Mouse (Mus musculus) neutrophil, adult 83 days (primary cell): ENCODE data around the gene Ovgp1. TPM values are rescaled to one million over a fixed set of nuclear protein-coding genes. Genes with fewer than 3 reads are reported as not detected.

Source experiments
- total RNA-seq, 2 experiments: library from RNA; stranded (reverse); gene quantifications; one replicate each; pipeline ENCODE4 v1.2.4; 2023

The Ovgp1 gene
- total RNA-seq: 1 to 10 TPM; 5.5 to 6.4 TPM

GRCm38 (mm10) chr3:105973411-105973810 lies at the start of gene Ovgp1:
Ovgp1 (plus strand) TSS chr3:105973711.

DNA sequence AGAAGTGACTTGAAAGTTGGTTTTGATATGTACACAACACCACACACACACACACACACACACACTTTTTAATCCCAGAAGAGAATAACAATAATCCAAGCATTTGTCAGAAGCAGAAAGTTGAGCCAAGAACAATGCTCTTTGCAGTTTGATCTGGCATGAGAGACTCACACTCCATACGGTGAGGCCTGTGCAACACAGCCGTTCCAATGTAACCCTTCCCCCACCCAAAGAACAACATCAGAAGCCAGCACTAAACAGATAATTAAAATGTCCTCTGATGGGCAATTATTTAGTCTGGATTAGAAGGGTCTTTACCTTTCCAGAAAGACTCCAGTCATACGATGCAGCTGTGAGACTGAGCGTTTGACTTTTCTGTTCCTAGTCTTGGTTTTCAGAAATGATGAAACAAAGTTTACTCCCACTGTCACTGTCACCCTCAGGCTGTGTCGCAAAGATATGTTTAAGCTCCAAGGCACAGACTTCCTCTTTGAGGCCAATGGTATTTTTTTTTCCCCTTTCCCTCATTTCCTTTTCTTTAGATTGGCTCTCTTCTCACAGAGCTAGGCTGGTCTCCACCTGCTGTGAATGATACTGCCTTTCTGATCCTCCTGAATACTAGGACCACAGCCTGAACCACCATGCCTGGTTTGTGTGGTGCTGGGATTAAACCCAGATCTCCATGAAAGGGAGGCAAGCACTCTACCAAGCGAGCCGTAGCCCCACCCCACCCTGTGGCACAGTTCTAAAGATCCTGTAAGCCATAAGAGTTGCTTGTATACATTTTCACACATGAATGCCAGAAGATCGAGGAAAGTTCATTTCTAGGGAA lies 41.1 kb upstream of the Ovgp1 start, which contains the start of gene I830077J02Rik:
TSS of gene I830077J02Rik (minus strand) at position 425 of the 832 bp plus-strand sequence.

GRCm38 (mm10) chr3:105958974-105959580 lies 14.4 kb upstream of the Ovgp1 start, which contains the start of gene Wdr77:
Wdr77 (plus strand) TSS chr3:105959369.

GRCm38 (mm10) chr3:105959999-105960398 lies 13.5 kb upstream of the Ovgp1 start, which contains the start of gene Atp5f1:
Atp5f1 (minus strand) TSS chr3:105960099.

GRCm38 (mm10) chr3:106014546-106014945 lies 41.0 kb downstream of the Ovgp1 start, which contains the start of gene Pifo:
Pifo (minus strand) TSS chr3:106014646.

DNA sequence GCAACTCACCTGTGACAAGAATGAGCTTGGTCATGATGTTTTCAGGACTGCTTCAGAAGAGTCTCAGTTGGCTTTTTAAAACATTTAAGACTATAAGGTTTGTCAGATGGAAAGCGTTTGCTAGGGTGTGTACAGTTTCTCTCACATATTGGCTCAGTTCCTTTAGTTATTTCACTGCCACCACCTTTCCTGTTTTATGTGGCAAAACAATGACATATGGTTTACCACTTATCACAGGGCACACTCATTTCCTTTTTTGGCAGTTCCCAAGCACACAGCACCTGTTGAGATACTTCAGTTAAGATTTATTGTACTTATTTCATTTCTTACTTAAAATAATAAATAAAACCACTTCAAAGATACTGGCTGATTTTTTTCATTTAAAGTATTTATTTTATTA lies 59.3 kb downstream of the Ovgp1 start, which contains the start of gene Chil5:
TSS of gene Chil5 (minus strand) at position 34 of the 400 bp plus-strand sequence.

Other genes starting within 250 kb of the Ovgp1 start
- 100 to 1,000 TPM; 132 to 142 TPM for gene Rap1a, start 172.4 kb upstream of the Ovgp1 start, total RNA-seq
- gene Adora3, start 102.9 kb upstream of the Ovgp1 start, total RNA-seq: 1 to 10 TPM; 1.9 to 2.4 TPM
- 1 to 10 TPM; 1.1 to 1.5 TPM for gene Tmigd3, start 102.8 kb upstream of the Ovgp1 start, total RNA-seq
- 10 to 100 TPM; 76.4 to 89.8 TPM for gene I830077J02Rik, start 41.0 kb upstream of the Ovgp1 start, total RNA-seq
- gene Wdr77, start 14.3 kb upstream of the Ovgp1 start, total RNA-seq: 10 to 100 TPM; 30.9 to 34.3 TPM
- 100 to 1,000 TPM; 143 to 151 TPM for gene Atp5f1, start 13.6 kb upstream of the Ovgp1 start, total RNA-seq
- gene Pifo, start 40.9 kb downstream of the Ovgp1 start, total RNA-seq: not detected
- gene Chil5, start 59.1 kb downstream of the Ovgp1 start, total RNA-seq: 10 to 100 TPM; 13.5 to 13.8 TPM
- not detected for gene Chia1, start 139.5 kb downstream of the Ovgp1 start, total RNA-seq
- gene Chil3, start 193.9 kb downstream of the Ovgp1 start, total RNA-seq: 1,000 to 10,000 TPM; 3,749 to 3,895 TPM
- 1 to 10 TPM in 1 of 2 experiments, under 1 TPM in 1; 0.92 to 1.2 TPM for gene Chil4, start 245.8 kb downstream of the Ovgp1 start, total RNA-seq